Mouse (Mus musculus): ENCODE results near the gene Cep350. TPM values are rescaled to one million over a fixed set of nuclear protein-coding genes. Genes with fewer than 3 reads are reported as not detected.

Cep350 gene
- total and polyA plus RNA-seq, 2 experiments: 2.4 to 11.7 TPM

DNA sequence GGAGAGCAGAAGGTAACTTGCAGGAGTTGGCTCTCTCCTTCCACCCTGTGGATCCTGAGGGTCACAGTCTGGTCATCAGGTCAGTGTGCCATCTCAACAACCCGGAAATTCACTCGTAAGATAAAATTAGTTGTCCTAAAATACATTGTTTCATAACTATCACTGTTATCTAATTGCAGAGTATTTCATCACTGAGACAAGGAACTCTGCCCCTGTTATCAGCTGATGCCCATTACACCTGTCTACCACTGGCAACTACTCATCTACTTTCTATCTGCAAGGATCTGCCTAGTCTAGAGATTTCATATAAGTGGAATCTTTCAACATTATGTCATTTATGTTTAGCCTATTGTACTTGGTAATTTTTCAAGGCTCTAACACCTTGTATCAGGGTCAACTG lies 28.7 kb downstream of the Cep350 start:
- no peak overlapping the region for H3K9ac ChIP-seq (ENCODE audit: low read depth, low read length)
- H3K4me3 ChIP-seq (ENCODE audit: insufficient read depth, low read depth, low read length): no peak overlapping the region
- no peak for TF ChIP-seq POLR2A (IDR thresholded peaks at IDR 0.05; ENCODE audit: extremely low read depth, insufficient read depth, low read length)
- no peak for TF ChIP-seq CTCF (IDR thresholded peaks at IDR 0.05; ENCODE audit: low read depth, low read length)
- H3K79me2 ChIP-seq (ENCODE audit: control insufficient read depth, insufficient read depth, low read length): peaks cover 4% of the 10 kb centered on the region; the same call in 1 of the 2 replicates
- H3K27ac ChIP-seq (replicated peaks; ENCODE audit: insufficient read depth, low read depth, low read length): no peak overlapping the region
- H3K27me3 ChIP-seq (ENCODE audit: control insufficient read depth, insufficient read depth, low read length): no peaks in the 10 kb centered on the region
- no peaks in the 10 kb centered on the region for H3K4me1 ChIP-seq (ENCODE audit: control insufficient read depth, insufficient read depth, low read length)
- peak; percentile 78 for DNase-seq (ENCODE audit: extremely low read depth, low read depth, low spot score)
- peaks cover 50% of the 10 kb centered on the region for H3K36me3 ChIP-seq (ENCODE audit: control insufficient read depth, insufficient read depth, low read length)
- 23% methylated on average over 2 of the region's 2 CpGs for WGBS

DNA sequence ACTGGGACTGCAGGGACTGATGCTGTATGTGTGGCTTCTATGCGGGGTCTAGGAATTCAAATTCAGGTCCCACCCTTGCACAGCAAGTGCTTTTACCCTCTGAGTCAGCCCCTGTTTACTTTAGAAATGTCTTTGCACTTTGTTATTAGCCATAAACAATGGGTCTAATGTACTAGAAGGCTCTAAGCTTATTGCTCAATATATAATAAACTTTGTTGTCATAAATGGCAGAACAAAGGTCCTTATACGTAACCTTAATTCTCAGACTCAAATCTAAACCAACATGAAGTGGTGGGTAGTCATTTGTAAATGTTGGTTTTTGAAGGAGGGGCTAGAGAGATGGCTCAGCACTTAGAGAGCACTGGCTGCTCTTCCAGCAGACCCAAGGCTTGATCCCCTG lies 35.6 kb downstream of the Cep350 start:
- no peak overlapping the region for H3K4me3 ChIP-seq (ENCODE audit: insufficient read depth, low read depth, low read length)
- H3K27ac ChIP-seq (replicated peaks; ENCODE audit: insufficient read depth, low read depth, low read length): no peak overlapping the region
- H3K79me2 ChIP-seq (ENCODE audit: control insufficient read depth, insufficient read depth, low read length): no peaks in the 10 kb centered on the region
- WGBS: 99% methylated on average over 2 of the region's 2 CpGs
- no peaks in the 10 kb centered on the region for H3K4me1 ChIP-seq (ENCODE audit: control insufficient read depth, insufficient read depth, low read length)
- no peak for TF ChIP-seq POLR2A (IDR thresholded peaks at IDR 0.05; ENCODE audit: extremely low read depth, insufficient read depth, low read length)
- no peak for TF ChIP-seq CTCF (IDR thresholded peaks at IDR 0.05; ENCODE audit: low read depth, low read length)
- no peak for DNase-seq (ENCODE audit: extremely low read depth, low read depth, low spot score)
- no peak overlapping the region for H3K9ac ChIP-seq (ENCODE audit: low read depth, low read length)
- peaks cover 58% of the 10 kb centered on the region for H3K36me3 ChIP-seq (ENCODE audit: control insufficient read depth, insufficient read depth, low read length)
- no peaks in the 10 kb centered on the region for H3K27me3 ChIP-seq (ENCODE audit: control insufficient read depth, insufficient read depth, low read length)

DNA sequence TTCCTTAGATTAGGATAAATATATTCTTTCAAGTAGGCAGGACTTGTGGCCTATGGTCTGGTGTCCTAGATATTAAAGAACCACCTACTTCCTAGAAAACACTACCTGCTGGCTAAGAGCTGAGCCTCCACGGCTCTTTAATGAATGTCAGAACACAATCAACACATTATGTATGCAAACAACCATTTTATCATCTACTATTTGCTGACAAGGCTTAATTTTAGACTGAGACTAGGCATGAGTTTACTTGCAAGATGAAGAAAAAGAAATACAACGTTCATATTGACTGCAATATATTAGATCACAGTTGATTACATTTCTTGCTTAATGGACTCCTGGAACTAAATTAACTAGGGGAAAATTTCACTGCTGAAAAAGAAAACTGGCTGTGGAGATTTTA lies 38.4 kb downstream of the Cep350 start:
- TF ChIP-seq CTCF (IDR thresholded peaks at IDR 0.05; ENCODE audit: low read depth, low read length) (no peak), POLR2A (IDR thresholded peaks at IDR 0.05; ENCODE audit: extremely low read depth, insufficient read depth, low read length) (no peak)
- H3K36me3 ChIP-seq (ENCODE audit: control insufficient read depth, insufficient read depth, low read length): peaks cover 56% of the 10 kb centered on the region
- H3K9ac ChIP-seq (ENCODE audit: low read depth, low read length): no peak overlapping the region
- DNase-seq (ENCODE audit: extremely low read depth, low read depth, low spot score): no peak
- H3K4me1 ChIP-seq (ENCODE audit: control insufficient read depth, insufficient read depth, low read length): no peaks in the 10 kb centered on the region
- no peak overlapping the region for H3K4me3 ChIP-seq (ENCODE audit: insufficient read depth, low read depth, low read length)
- 85% methylated on average over 2 of the region's 2 CpGs for WGBS
- H3K27me3 ChIP-seq (ENCODE audit: control insufficient read depth, insufficient read depth, low read length): no peaks in the 10 kb centered on the region
- H3K79me2 ChIP-seq (ENCODE audit: control insufficient read depth, insufficient read depth, low read length): no peaks in the 10 kb centered on the region
- H3K27ac ChIP-seq (replicated peaks; ENCODE audit: insufficient read depth, low read depth, low read length): no peak overlapping the region

DNA sequence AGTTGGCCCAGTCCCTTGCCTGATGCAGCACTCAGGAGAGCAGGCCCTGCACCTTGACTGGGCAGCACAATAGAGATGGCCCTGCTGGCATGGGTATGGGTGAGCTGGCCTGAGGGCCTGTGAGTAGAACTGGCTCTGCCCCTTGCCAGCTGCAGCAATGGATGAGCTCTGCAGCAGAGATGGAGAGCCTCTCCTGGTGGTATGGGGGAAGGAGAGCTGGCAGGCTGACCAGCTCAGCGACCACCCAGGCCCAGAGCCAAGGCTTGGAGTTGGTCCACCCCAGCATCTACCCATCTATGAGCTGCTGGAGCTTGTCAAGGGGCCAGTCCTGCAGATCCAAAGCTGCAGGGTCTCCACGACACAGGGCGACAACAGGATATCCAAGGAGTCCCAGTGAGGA lies 69.5 kb downstream of the Cep350 start:
- H3K4me3 ChIP-seq (ENCODE audit: insufficient read depth, low read depth, low read length): no peak overlapping the region
- TF ChIP-seq POLR2A (IDR thresholded peaks at IDR 0.05; ENCODE audit: extremely low read depth, insufficient read depth, low read length): no peak
- no peak for TF ChIP-seq CTCF (IDR thresholded peaks at IDR 0.05; ENCODE audit: low read depth, low read length)
- peaks cover 66% of the 10 kb centered on the region for H3K36me3 ChIP-seq (ENCODE audit: control insufficient read depth, insufficient read depth, low read length)
- no peak overlapping the region for H3K27ac ChIP-seq (replicated peaks; ENCODE audit: insufficient read depth, low read depth, low read length)
- no peaks in the 10 kb centered on the region for H3K79me2 ChIP-seq (ENCODE audit: control insufficient read depth, insufficient read depth, low read length)
- no peak overlapping the region for H3K9ac ChIP-seq (ENCODE audit: low read depth, low read length)
- 88% methylated on average over 3 of the region's 3 CpGs for WGBS
- no peaks in the 10 kb centered on the region for H3K4me1 ChIP-seq (ENCODE audit: control insufficient read depth, insufficient read depth, low read length)
- no peaks in the 10 kb centered on the region for H3K27me3 ChIP-seq (ENCODE audit: control insufficient read depth, insufficient read depth, low read length)
- DNase-seq (ENCODE audit: extremely low read depth, low read depth, low spot score): no peak

DNA sequence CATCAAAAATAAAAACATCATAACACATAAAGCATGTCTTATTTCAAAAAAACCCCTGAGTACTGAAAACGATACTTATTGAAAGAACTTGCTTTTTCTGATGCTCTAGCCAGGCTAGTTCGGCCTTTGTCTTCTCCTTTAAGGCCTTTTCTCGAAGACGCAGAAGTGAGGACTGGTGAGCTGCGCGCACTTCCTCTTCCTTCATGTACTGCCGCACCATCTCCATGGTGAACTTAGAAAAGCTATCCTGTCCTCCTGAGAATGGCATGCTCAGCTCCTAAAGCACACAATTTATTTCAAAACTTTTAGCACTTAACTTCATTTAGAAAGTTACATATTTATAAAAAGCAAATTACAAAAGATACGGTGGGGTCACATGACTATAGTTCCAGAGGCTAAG lies 71.7 kb downstream of the Cep350 start:
- no peak overlapping the region for H3K27ac ChIP-seq (replicated peaks; ENCODE audit: insufficient read depth, low read depth, low read length)
- no peaks in the 10 kb centered on the region for H3K27me3 ChIP-seq (ENCODE audit: control insufficient read depth, insufficient read depth, low read length)
- no peak overlapping the region for H3K9ac ChIP-seq (ENCODE audit: low read depth, low read length)
- WGBS: 91% methylated on average over 8 of the region's 8 CpGs
- no peaks in the 10 kb centered on the region for H3K79me2 ChIP-seq (ENCODE audit: control insufficient read depth, insufficient read depth, low read length)
- DNase-seq (ENCODE audit: extremely low read depth, low read depth, low spot score): no peak
- peaks cover 1% of the 10 kb centered on the region; the same call in 1 of the 2 replicates for H3K4me1 ChIP-seq (ENCODE audit: control insufficient read depth, insufficient read depth, low read length)
- TF ChIP-seq POLR2A (IDR thresholded peaks at IDR 0.05; ENCODE audit: extremely low read depth, insufficient read depth, low read length): no peak
- no peak for TF ChIP-seq CTCF (IDR thresholded peaks at IDR 0.05; ENCODE audit: low read depth, low read length)
- peaks cover 64% of the 10 kb centered on the region for H3K36me3 ChIP-seq (ENCODE audit: control insufficient read depth, insufficient read depth, low read length)
- H3K4me3 ChIP-seq (ENCODE audit: insufficient read depth, low read depth, low read length): no peak overlapping the region

DNA sequence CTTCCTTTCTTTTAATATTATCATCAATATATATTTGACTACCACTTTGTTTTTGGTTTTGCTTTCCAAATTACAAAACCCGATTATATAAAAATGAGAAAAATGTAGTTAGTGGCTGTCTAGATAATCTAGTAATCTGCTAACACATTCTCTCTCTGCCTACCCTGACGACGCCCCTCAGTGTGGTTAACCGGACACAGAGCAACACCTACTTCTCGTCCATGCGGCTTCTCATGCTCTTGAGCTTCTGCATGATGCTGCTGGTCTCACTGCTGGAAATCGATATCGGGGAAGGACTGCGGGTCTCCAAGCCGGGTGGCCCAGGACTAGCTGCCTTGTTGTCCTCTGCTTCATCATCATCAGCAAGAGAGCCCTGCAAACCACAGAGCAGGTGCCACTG lies 78.7 kb downstream of the Cep350 start:
- H3K27ac ChIP-seq (replicated peaks; ENCODE audit: insufficient read depth, low read depth, low read length): no peak overlapping the region
- WGBS: 96% methylated on average over 10 of the region's 10 CpGs
- no peaks in the 10 kb centered on the region for H3K79me2 ChIP-seq (ENCODE audit: control insufficient read depth, insufficient read depth, low read length)
- TF ChIP-seq CTCF (IDR thresholded peaks at IDR 0.05; ENCODE audit: low read depth, low read length): no peak
- no peak for TF ChIP-seq POLR2A (IDR thresholded peaks at IDR 0.05; ENCODE audit: extremely low read depth, insufficient read depth, low read length)
- no peaks in the 10 kb centered on the region for H3K27me3 ChIP-seq (ENCODE audit: control insufficient read depth, insufficient read depth, low read length)
- H3K4me1 ChIP-seq (ENCODE audit: control insufficient read depth, insufficient read depth, low read length): peaks cover 1% of the 10 kb centered on the region; the same call in 1 of the 2 replicates
- no peak overlapping the region for H3K4me3 ChIP-seq (ENCODE audit: insufficient read depth, low read depth, low read length)
- H3K36me3 ChIP-seq (ENCODE audit: control insufficient read depth, insufficient read depth, low read length): peaks cover 64% of the 10 kb centered on the region
- DNase-seq (ENCODE audit: extremely low read depth, low read depth, low spot score): no peak
- no peak overlapping the region for H3K9ac ChIP-seq (ENCODE audit: low read depth, low read length)
